Mouse (Mus musculus) heart, embryonic 14.5 days (tissue): ENCODE measurements around the gene Hcn1. TPM values are rescaled to one million over a fixed set of nuclear protein-coding genes. Genes with fewer than 3 reads are reported as not detected.
"Not testable (repeated sequence)": the region's sequence is repeated elsewhere in the genome, so short reads cannot be mapped to it uniquely, and the experiment has no call there.

ENCODE experiments used
- ATAC-seq: fragments of 200-750 bp; cut with Nextera tagmentation; 2 replicates; pipeline ENCODE4 v1.8.0; 2017; ENCODE audit warnings: low read depth, moderate TSS enrichment; ENCODE audit not compliant: insufficient number of reproducible peaks, insufficient read depth, low FRiP score
- H3K27ac ChIP-seq, 2 experiments: fragments of 200-500 bp in 1 of 2; fragments of 300-500 bp in 1 of 2; sonication (generic) in 1 of 2; replicated peaks in 1 of 2; 2 replicates each; pipeline ENCODE4 v1.5.1; 2012 to 2014; ENCODE audit warnings: low read depth in 2 of 2, low read length in 2 of 2, control low read depth in 1 of 2, mild to moderate bottlenecking in 1 of 2, mixed read lengths in 1 of 2; ENCODE audit not compliant: control insufficient read depth in 1 of 2, insufficient read depth in 1 of 2
- H3K27me3 ChIP-seq: fragments of 300-500 bp; sonication (generic); 2 replicates; pipeline ENCODE4 v1.6.1; 2014; ENCODE audit warnings: mild to moderate bottlenecking, low read length, control low read depth; ENCODE audit not compliant: control insufficient read depth, insufficient read depth
- H3K36me3 ChIP-seq: fragments of 300-500 bp; sonication (generic); 2 replicates; pipeline ENCODE4 v1.6.1; 2014; ENCODE audit warnings: mild to moderate bottlenecking, control low read depth, low read length, mixed read lengths; ENCODE audit not compliant: control insufficient read depth, insufficient read depth
- H3K4me1 ChIP-seq, 2 experiments: fragments of 200-500 bp in 1 of 2; fragments of 300-500 bp in 1 of 2; sonication (generic) in 1 of 2; 2 replicates each; pipeline ENCODE4 v1.6.1; 2012 to 2014; ENCODE audit warnings: low read length in 2 of 2, control low read depth in 1 of 2, mixed read lengths in 1 of 2; ENCODE audit not compliant: control insufficient read depth in 2 of 2, insufficient read depth in 2 of 2
- H3K4me2 ChIP-seq: fragments of 300-500 bp; sonication (generic); 2 replicates; pipeline ENCODE4 v1.6.1; 2014; ENCODE audit warnings: mild to moderate bottlenecking, low read length
- H3K4me3 ChIP-seq, 2 experiments: fragments of 200-500 bp in 1 of 2; fragments of 300-500 bp in 1 of 2; sonication (generic) in 1 of 2; 2 replicates each; pipeline ENCODE4 v1.5.1; 2012 to 2014; ENCODE audit warnings: low read length in 2 of 2, mild to moderate bottlenecking in 2 of 2, control low read depth in 1 of 2, low read depth in 1 of 2, moderate library complexity in 1 of 2; ENCODE audit not compliant: control insufficient read depth in 1 of 2, insufficient read depth in 1 of 2
- H3K9ac ChIP-seq: fragments of 300-500 bp; sonication (generic); 2 replicates; pipeline ENCODE4 v1.6.1; 2014; ENCODE audit warnings: mild to moderate bottlenecking, low read length
- H3K9me3 ChIP-seq: fragments of 300-500 bp; sonication (generic); 2 replicates; pipeline ENCODE4 v1.6.1; 2016; ENCODE audit warnings: low read length, control low read depth; ENCODE audit not compliant: control insufficient read depth
- WGBS: fragments of 180-500 bp; shearing (Covaris S2); extraction: QIAGEN DNeasy Blood & Tissue Kit; methylation state at CpG from one replicate; pipeline ENCODE4 v1.1.7; 2014; 5-methylcytosine and 5-hydroxymethylcytosine counted together
- polyA plus RNA-seq: library from polyadenylated mRNA; unstranded; fragments of >200 nt; fragmentation: Nextera tagmentation; extraction: Ambion mirVana; gene quantifications from 2 replicates; pipeline ENCODE4 v1.2.1, GENCODE M21; 2014

Hcn1 gene
- polyA plus RNA-seq, 1 experiment from 2014 or later, result 0.14 TPM

DNA sequence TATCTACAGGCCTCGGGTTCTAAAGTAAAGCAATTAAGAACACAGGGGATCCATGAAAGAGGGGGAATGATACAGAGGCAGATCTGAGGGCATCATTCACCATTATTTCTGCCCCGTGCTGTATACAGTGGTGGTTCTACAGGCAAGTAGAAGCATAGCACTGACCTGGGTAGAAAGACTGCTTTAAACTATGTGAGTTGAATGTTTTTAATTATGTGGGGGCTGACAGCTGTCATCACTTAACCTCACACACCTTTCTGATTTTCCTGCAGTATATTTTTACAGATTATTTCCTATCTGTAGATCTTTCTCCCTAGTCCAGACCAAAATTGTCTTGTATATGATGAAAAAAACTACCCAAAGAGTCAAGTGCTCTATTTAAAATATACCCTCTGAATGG is 382.2 kb downstream of the Hcn1 start:
- Histone ChIP-seq H3K4me1 (no peaks in the 10 kb centered on the region), H3K27me3 (no peaks in the 10 kb centered on the region), H3K4me3 (no peak overlapping the region), H3K27ac (no peak overlapping the region), H3K36me3 (no peaks in the 10 kb centered on the region), H3K4me2 (no peak overlapping the region), H3K9me3 (no peaks in the 10 kb centered on the region), H3K9ac (no peak overlapping the region)
- 68% methylated on average over 2 of the region's 2 CpGs for WGBS
- no peak for ATAC-seq

DNA sequence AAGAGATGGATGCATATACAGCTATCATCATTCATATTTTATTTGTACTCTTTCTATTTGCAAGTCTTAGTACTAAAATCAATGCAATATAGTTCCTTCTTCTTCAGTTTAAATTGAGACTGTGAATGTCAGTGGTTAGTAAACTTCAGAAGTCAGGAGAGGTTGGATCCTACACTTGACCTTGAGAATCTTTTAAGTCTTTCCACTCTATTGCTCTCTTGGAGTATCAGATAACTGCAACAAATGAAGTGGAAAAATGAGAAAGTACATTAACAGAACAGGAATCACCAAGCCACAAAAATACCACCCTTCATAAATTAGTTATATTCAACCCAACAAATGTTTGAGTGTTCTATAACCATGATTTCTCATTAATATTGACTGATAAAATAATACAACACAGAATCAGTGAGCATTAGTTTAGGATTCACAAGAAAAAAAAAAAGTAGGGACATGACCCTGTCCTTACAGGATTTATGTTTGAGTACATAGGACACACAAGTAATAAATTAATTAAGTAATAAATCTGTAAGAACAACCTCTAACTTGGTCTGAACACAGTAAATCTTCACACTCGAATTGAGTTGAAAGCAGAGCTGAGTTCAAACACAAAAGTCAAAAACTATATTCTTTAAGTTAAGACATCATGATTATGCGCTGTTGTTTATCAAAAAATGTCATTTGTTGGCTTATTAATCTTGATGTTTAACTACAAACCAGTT is 397.8 kb downstream of the Hcn1 start:
- 81% methylated on average over 2 of the region's 2 CpGs for WGBS
- H3K4me2 ChIP-seq, result no peak overlapping the region
- H3K9me3 ChIP-seq, result no peaks in the 10 kb centered on the region
- no peak overlapping the region for H3K27ac ChIP-seq
- no peaks in the 10 kb centered on the region for H3K27me3 ChIP-seq
- no peaks in the 10 kb centered on the region for H3K4me1 ChIP-seq
- no peaks in the 10 kb centered on the region for H3K36me3 ChIP-seq
- no peak for ATAC-seq
- H3K4me3 ChIP-seq, result no peak overlapping the region
- H3K9ac ChIP-seq, result no peak overlapping the region

DNA sequence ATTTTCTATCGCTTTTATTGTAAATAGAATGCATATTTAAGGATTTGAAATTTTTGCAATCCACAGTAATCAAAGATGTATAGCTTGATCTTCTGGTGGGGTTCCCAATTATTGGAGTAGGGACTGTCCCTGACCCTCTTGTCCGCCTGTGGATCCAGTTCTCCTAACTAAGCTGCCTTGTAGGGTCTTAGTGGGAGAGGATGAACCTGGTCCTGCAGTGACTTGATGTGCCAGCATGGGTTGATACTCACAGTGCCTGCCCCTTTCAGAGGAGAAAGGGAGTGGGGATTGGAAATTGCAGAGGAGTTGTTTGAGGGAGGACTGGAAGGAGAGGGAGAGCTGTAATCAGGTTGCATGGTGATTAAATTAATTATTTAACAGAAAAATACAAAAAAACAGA is 398.4 kb downstream of the Hcn1 start:
- Histone ChIP-seq H3K4me3 (no peak overlapping the region), H3K4me2 (no peak overlapping the region), H3K4me1 (no peaks in the 10 kb centered on the region), H3K27me3 (no peaks in the 10 kb centered on the region), H3K9me3 (no peaks in the 10 kb centered on the region), H3K9ac (no peak overlapping the region), H3K27ac (no peak overlapping the region), H3K36me3 (no peaks in the 10 kb centered on the region)
- no peak for ATAC-seq
- WGBS, result 70% methylated on average over 2 of the region's 2 CpGs

DNA sequence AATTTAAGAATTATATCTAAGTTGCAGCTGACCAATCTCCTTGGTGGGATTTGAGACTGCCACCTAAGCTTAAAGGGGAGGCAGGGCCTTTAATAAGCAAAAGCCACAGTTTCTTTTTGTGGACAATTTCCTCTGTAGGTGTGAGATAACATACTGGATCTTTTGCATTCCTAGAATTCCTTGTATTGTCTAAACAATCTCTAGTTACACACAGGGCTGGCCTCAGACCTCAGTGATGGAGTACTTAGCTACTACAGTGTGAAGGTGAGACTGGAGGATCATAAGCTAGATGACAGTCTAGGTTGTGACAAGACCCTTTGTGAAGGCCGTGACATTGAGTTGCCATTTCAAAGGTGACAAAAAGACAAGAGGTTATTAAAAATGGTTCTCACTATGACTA is 419.1 kb downstream of the Hcn1 start:
- ATAC-seq, result no peak
- Histone ChIP-seq H3K4me1 (no peaks in the 10 kb centered on the region), H3K27me3 (no peaks in the 10 kb centered on the region), H3K9me3 (no peaks in the 10 kb centered on the region), H3K4me2 (no peak overlapping the region), H3K4me3 (no peak overlapping the region), H3K27ac (no peak overlapping the region), H3K9ac (no peak overlapping the region), H3K36me3 (no peaks in the 10 kb centered on the region)
- 70% methylated on average over 1 of the region's 1 CpGs for WGBS

DNA sequence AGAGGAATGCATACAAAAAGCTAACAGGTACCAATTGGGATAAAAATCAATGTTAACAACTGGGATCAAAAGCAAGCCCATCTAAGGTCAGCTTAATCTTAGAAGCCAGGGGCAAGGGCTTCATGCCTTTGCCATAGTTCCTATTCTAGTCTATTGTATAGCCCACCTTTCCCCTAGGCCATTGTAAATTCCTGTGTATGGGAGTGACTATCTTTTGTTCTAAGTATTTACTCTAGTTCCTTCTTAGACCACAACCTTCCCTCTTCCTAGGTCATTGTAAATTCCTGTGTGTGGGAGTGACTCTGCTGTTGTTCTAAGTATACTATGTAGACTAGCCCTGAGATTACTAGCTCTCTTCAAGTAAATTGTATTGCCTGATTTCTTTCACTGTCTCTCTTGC is 420.8 kb downstream of the Hcn1 start:
- H3K9me3 ChIP-seq, H3K27ac ChIP-seq, H3K27me3 ChIP-seq, H3K9ac ChIP-seq, H3K36me3 ChIP-seq, H3K4me1 ChIP-seq, ATAC-seq, H3K4me3 ChIP-seq, H3K4me2 ChIP-seq: not testable (repeated sequence)

DNA sequence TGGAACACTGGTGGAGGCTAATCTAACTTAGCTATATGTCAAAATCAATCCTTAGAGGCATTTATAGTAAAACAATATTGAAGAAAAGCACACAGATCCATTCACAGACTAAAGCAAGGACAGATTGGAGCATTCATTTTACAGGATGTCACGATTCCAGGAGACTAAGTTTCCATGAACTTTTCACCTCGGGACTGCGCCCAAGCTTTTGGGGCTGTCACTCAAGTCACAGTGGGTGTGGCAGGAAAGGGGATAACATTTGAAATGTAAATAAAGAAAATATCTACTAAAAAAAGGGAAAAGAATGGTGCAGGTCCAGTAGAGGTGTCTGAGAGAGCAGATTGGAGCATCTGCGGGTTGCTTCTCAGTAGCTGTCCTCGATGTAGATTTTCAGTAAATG is 421.3 kb downstream of the Hcn1 start:
- H3K4me1 ChIP-seq, result no peaks in the 10 kb centered on the region
- no peak overlapping the region for H3K4me2 ChIP-seq
- no peak overlapping the region for H3K27ac ChIP-seq
- no peaks in the 10 kb centered on the region for H3K36me3 ChIP-seq
- no peak overlapping the region for H3K4me3 ChIP-seq
- no peak overlapping the region for H3K9ac ChIP-seq
- no peaks in the 10 kb centered on the region for H3K9me3 ChIP-seq
- 81% methylated on average over 5 of the region's 5 CpGs for WGBS
- H3K27me3 ChIP-seq, result no peaks in the 10 kb centered on the region
- no peak for ATAC-seq

DNA sequence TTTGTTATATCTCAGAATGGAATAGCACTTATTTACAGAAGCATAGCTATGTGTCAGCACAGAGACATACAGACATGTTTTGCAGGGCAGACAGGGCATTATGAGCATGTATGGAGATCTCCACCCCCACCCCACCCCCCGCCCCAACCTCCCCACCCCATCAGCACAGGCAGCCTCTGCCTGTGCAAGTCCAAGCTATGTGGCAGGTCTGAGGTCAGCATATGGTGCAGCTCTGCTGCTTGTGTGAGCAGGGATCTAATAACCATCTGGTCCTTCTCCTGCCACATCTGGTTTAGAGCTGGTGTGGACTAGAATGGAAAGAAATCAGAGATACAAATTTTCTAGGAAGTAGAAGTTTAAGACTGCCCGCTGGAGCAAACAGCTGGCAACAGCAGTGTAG is 424.4 kb downstream of the Hcn1 start:
- no peak overlapping the region for H3K27ac ChIP-seq
- no peak for ATAC-seq
- no peaks in the 10 kb centered on the region for H3K4me1 ChIP-seq
- H3K27me3 ChIP-seq, result no peaks in the 10 kb centered on the region
- no peaks in the 10 kb centered on the region for H3K36me3 ChIP-seq
- no peaks in the 10 kb centered on the region for H3K9me3 ChIP-seq
- H3K4me3 ChIP-seq, result no peak overlapping the region
- H3K4me2 ChIP-seq, result no peak overlapping the region
- 92% methylated on average over 2 of the region's 2 CpGs for WGBS
- H3K9ac ChIP-seq, result no peak overlapping the region

DNA sequence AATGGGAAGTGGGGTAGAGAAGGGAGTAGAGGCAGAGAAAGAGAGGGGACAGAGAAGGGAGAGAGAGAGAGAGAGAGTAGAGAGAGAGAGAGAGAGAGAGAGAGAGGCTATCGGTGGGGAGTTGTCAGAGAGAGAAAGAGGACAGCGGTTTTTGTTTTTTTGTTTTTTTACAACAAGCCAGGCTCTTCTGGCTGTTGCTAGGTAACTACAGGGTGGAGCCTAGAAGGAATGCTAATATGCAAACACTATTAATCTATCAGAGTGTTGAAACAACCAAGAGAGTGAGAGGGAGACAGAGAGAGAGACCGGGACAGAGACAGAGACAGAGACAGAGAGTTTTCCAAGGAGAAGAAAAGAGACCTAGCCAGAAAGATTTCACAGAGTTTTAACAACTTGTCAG is 425.7 kb downstream of the Hcn1 start:
- 57% methylated on average over 3 of the region's 3 CpGs for WGBS
- H3K27ac ChIP-seq, result no peak overlapping the region
- no peaks in the 10 kb centered on the region for H3K4me1 ChIP-seq
- H3K4me3 ChIP-seq, result no peak overlapping the region
- no peak for ATAC-seq
- H3K36me3 ChIP-seq, result no peaks in the 10 kb centered on the region
- H3K9ac ChIP-seq, result no peak overlapping the region
- H3K4me2 ChIP-seq, result no peak overlapping the region
- H3K27me3 ChIP-seq, result no peaks in the 10 kb centered on the region
- H3K9me3 ChIP-seq, result no peaks in the 10 kb centered on the region
